Mouse (Mus musculus): ENCODE measurements around the gene Serinc1. TPM values are rescaled to one million over a fixed set of nuclear protein-coding genes. Genes with fewer than 3 reads are reported as not detected.
"Not testable (repeated sequence)": the region's sequence is repeated elsewhere in the genome, so short reads cannot be mapped to it uniquely, and the experiment has no call there.

Gene Serinc1
- polyA plus RNA-seq (2015; fragmentation: Nextera tagmentation; extraction: Ambion mirVana) = 261 and 282 TPM in 2 replicates

GRCm38 (mm10) chr10:57532218-57533101 lies at the start of gene Serinc1:
TSS of gene Serinc1 (minus strand) at chr10:57532530.
- peak; percentile 100 for ATAC-seq
- Histone ChIP-seq H3K27ac (peak within 1 kb of the TSS; percentile 95), H3K9ac (peak within 1 kb of the TSS; percentile 93), H3K4me3 (peak within 1 kb of the TSS; percentile 79), H3K4me2 (peak within 1 kb of the TSS; percentile 67), H3K4me1 (peaks cover 33% of the 10 kb centered on the region), H3K36me3 (ENCODE audit: poor library complexity, severe bottlenecking) (no peaks in the 10 kb centered on the region), H3K27me3 (0 out of 2 replicates have a peak, but pooled peaks cover 3% of the 10 kb centered on the region), H3K9me3 (replicated peaks) (no peaks in the 10 kb centered on the region)
- WGBS = 12% methylated on average over 49 of the region's 49 CpGs

- H3K4me3 ChIP-seq = no peak overlapping the region
- H3K36me3 ChIP-seq (ENCODE audit: poor library complexity, severe bottlenecking) = no peaks in the 10 kb centered on the region
- 58% methylated on average over 2 of the region's 2 CpGs for WGBS
- H3K4me2 ChIP-seq = no peak overlapping the region
- no peak overlapping the region for H3K27ac ChIP-seq
- peaks cover 5% of the 10 kb centered on the region for H3K4me1 ChIP-seq
- no peaks in the 10 kb centered on the region for H3K9me3 ChIP-seq (replicated peaks)
- no peaks in the 10 kb centered on the region for H3K27me3 ChIP-seq
- H3K9ac ChIP-seq = no peak overlapping the region
- no peak for ATAC-seq
These were observed 44.4 kb upstream of the Serinc1 start for GRCm38 (mm10) chr10:57576721-57577120.

GRCm38 (mm10) chr10:57572130-57572529 lies 39.8 kb upstream of the Serinc1 start:
- H3K27ac ChIP-seq = no peak overlapping the region
- H3K9me3 ChIP-seq (replicated peaks) = no peaks in the 10 kb centered on the region
- H3K4me3 ChIP-seq = no peak overlapping the region
- H3K4me2 ChIP-seq = no peak overlapping the region
- 16% methylated on average over 4 of the region's 4 CpGs for WGBS
- H3K27me3 ChIP-seq = no peaks in the 10 kb centered on the region
- H3K36me3 ChIP-seq (ENCODE audit: poor library complexity, severe bottlenecking) = no peaks in the 10 kb centered on the region
- peak; percentile 67 for ATAC-seq
- peaks cover 15% of the 10 kb centered on the region for H3K4me1 ChIP-seq
- H3K9ac ChIP-seq = no peak overlapping the region

- ATAC-seq = no peak
- Histone ChIP-seq H3K27me3 (no peaks in the 10 kb centered on the region), H3K4me1 (peaks cover 15% of the 10 kb centered on the region), H3K27ac (no peak overlapping the region), H3K4me3 (no peak overlapping the region), H3K9me3 (replicated peaks) (no peaks in the 10 kb centered on the region), H3K9ac (no peak overlapping the region), H3K36me3 (ENCODE audit: poor library complexity, severe bottlenecking) (no peaks in the 10 kb centered on the region), H3K4me2 (no peak overlapping the region)
- 36% methylated on average over 8 of the region's 8 CpGs for WGBS
These were observed 38.9 kb upstream of the Serinc1 start for GRCm38 (mm10) chr10:57571211-57571730.

- H3K4me1 ChIP-seq = peaks cover 15% of the 10 kb centered on the region
- 42% methylated on average over 13 of the region's 13 CpGs for WGBS
- no peak overlapping the region for H3K27ac ChIP-seq
- no peak overlapping the region for H3K4me3 ChIP-seq
- no peaks in the 10 kb centered on the region for H3K9me3 ChIP-seq (replicated peaks)
- H3K4me2 ChIP-seq = peak overlapping the region; percentile 25; the same call in 1 of the 2 replicates
- no peaks in the 10 kb centered on the region for H3K27me3 ChIP-seq
- H3K36me3 ChIP-seq (ENCODE audit: poor library complexity, severe bottlenecking) = no peaks in the 10 kb centered on the region
- ATAC-seq = peak; percentile 66
- 0 out of 2 replicates have a peak overlapping the region, but pooled peaks have one; percentile 1 for H3K9ac ChIP-seq
These were observed 36.9 kb upstream of the Serinc1 start for GRCm38 (mm10) chr10:57569023-57569931.

- ATAC-seq = no peak
- no peak overlapping the region for H3K4me3 ChIP-seq
- H3K9me3 ChIP-seq (replicated peaks) = no peaks in the 10 kb centered on the region
- H3K36me3 ChIP-seq (ENCODE audit: poor library complexity, severe bottlenecking) = no peaks in the 10 kb centered on the region
- H3K27me3 ChIP-seq = no peaks in the 10 kb centered on the region
- no peak overlapping the region for H3K27ac ChIP-seq
- 53% methylated on average over 1 of the region's 1 CpGs for WGBS
- no peak overlapping the region for H3K9ac ChIP-seq
- no peak overlapping the region for H3K4me2 ChIP-seq
- H3K4me1 ChIP-seq = 0 out of 2 replicates have a peak, but pooled peaks cover 8% of the 10 kb centered on the region
These were observed 33.9 kb upstream of the Serinc1 start for GRCm38 (mm10) chr10:57566221-57566620.

- no peaks in the 10 kb centered on the region for H3K36me3 ChIP-seq (ENCODE audit: poor library complexity, severe bottlenecking)
- no peak overlapping the region for H3K9ac ChIP-seq
- no peak overlapping the region for H3K4me3 ChIP-seq
- H3K9me3 ChIP-seq (replicated peaks) = no peaks in the 10 kb centered on the region
- H3K4me2 ChIP-seq = no peak overlapping the region
- 63% methylated on average over 5 of the region's 5 CpGs for WGBS
- no peak for ATAC-seq
- no peaks in the 10 kb centered on the region for H3K4me1 ChIP-seq
- H3K27ac ChIP-seq = no peak overlapping the region
- no peaks in the 10 kb centered on the region for H3K27me3 ChIP-seq
These were observed 25.3 kb upstream of the Serinc1 start for GRCm38 (mm10) chr10:57557597-57557996.

- ATAC-seq = no peak
- no peak overlapping the region for H3K4me3 ChIP-seq
- no peaks in the 10 kb centered on the region for H3K36me3 ChIP-seq (ENCODE audit: poor library complexity, severe bottlenecking)
- H3K27me3 ChIP-seq = no peaks in the 10 kb centered on the region
- H3K9me3 ChIP-seq (replicated peaks) = no peaks in the 10 kb centered on the region
- H3K27ac ChIP-seq = no peak overlapping the region
- no peaks in the 10 kb centered on the region for H3K4me1 ChIP-seq
- H3K4me2 ChIP-seq = no peak overlapping the region
- no peak overlapping the region for H3K9ac ChIP-seq
- 86% methylated on average over 1 of the region's 1 CpGs for WGBS
These were observed 21.4 kb upstream of the Serinc1 start for GRCm38 (mm10) chr10:57553719-57554118.

- no peak for ATAC-seq
These were observed 17.3 kb upstream of the Serinc1 start for GRCm38 (mm10) chr10:57549631-57550030.

GRCm38 (mm10) chr10:57543890-57544289 lies 11.6 kb upstream of the Serinc1 start:
- H3K9ac ChIP-seq; H3K27me3 ChIP-seq; H3K4me3 ChIP-seq; H3K36me3 ChIP-seq (ENCODE audit: poor library complexity, severe bottlenecking); H3K4me1 ChIP-seq; H3K27ac ChIP-seq; H3K9me3 ChIP-seq (replicated peaks); H3K4me2 ChIP-seq; ATAC-seq: not testable (repeated sequence)
- 75% methylated on average over 9 of the region's 9 CpGs for WGBS

More at GRCm38 (mm10) chr10:57549631-57550030, 17.3 kb upstream of the Serinc1 start:
- Histone ChIP-seq H3K27ac (no peak overlapping the region), H3K36me3 (ENCODE audit: poor library complexity, severe bottlenecking) (no peaks in the 10 kb centered on the region), H3K9me3 (replicated peaks) (no peaks in the 10 kb centered on the region), H3K27me3 (no peaks in the 10 kb centered on the region), H3K9ac (no peak overlapping the region), H3K4me2 (no peak overlapping the region), H3K4me3 (no peak overlapping the region), H3K4me1 (no peaks in the 10 kb centered on the region)
- WGBS = 87% methylated on average over 4 of the region's 4 CpGs

GRCm38 (mm10) chr10:57531616-57532217 lies 613 bp downstream of the Serinc1 start:
- Histone ChIP-seq H3K4me1 (peaks cover 33% of the 10 kb centered on the region), H3K4me2 (peak overlapping the region; percentile 67), H3K4me3 (peak overlapping the region; percentile 79), H3K9me3 (replicated peaks) (no peaks in the 10 kb centered on the region), H3K9ac (peak overlapping the region; percentile 93), H3K27me3 (no peaks in the 10 kb centered on the region), H3K36me3 (ENCODE audit: poor library complexity, severe bottlenecking) (peaks cover 6% of the 10 kb centered on the region), H3K27ac (peak overlapping the region; percentile 95)
- ATAC-seq = no peak
- 5% methylated on average over 28 of the region's 28 CpGs for WGBS

Data from forebrain, embryonic 13.5 days (tissue).